Mouse (Mus musculus) ES-E14 (cell line): ENCODE measurements at regions not wholly inside any gene's neighbourhood (a gene's known extent, or its start where the extent isn't known, plus 50 kb on each side); places are given as distances from the start of the nearest gene placed in this dataset.

Source experiments
- CHD2 ChIP-seq: IDR thresholded peaks from 2 replicates; pipeline ENCODE4 v1.6.1; 2014; ENCODE audit warnings: mild to moderate bottlenecking, low read depth, low read length, inconsistent platforms
- MAFK ChIP-seq: IDR thresholded peaks from 2 replicates; pipeline ENCODE4 v1.6.1; 2014; ENCODE audit warnings: mild to moderate bottlenecking, low read depth, low read length, inconsistent platforms; ENCODE audit not compliant: insufficient read depth
- ZC3H11A ChIP-seq: IDR thresholded peaks from 2 replicates; pipeline ENCODE4 v1.6.1; 2012; ENCODE audit warnings: low read depth, mild to moderate bottlenecking, inconsistent platforms, low read length, borderline replicate concordance
- ZNF384 ChIP-seq: IDR thresholded peaks from 2 replicates; pipeline ENCODE4 v1.6.1; 2012; ENCODE audit warnings: low read depth, low read length, inconsistent platforms

- TF ChIP-seq CHD2 (no peak), ZNF384 (no peak), ZC3H11A (no peak), MAFK (no peak)
These were observed 75.0 kb downstream of the Suds3 start for GRCm38 (mm10) chr5:117040878-117041277.
